Mouse (Mus musculus) forebrain, embryonic 12.5 days (tissue): Measurements from ENCODE around the gene Spsb2. TPM values are rescaled to one million over a fixed set of nuclear protein-coding genes. Genes with fewer than 3 reads are reported as not detected.
"Not testable (repeated sequence)": the region's sequence is repeated elsewhere in the genome, so short reads cannot be mapped to it uniquely, and the experiment has no call there.

Experiments used
- ATAC-seq: fragments of 200-750 bp; cut with Nextera tagmentation; 2 replicates; pipeline ENCODE4 v1.8.0; 2017; ENCODE audit warnings: moderate TSS enrichment; ENCODE audit not compliant: low FRiP score
- H3K27ac ChIP-seq: fragments of 300-500 bp; sonication (generic); 2 replicates; pipeline ENCODE4 v1.5.1; 2016; ENCODE audit warnings: mild to moderate bottlenecking
- H3K27me3 ChIP-seq: fragments of 300-500 bp; sonication (generic); 2 replicates; pipeline ENCODE4 v1.6.1; 2016; ENCODE audit warnings: mild to moderate bottlenecking
- H3K36me3 ChIP-seq: fragments of 300-500 bp; sonication (generic); replicated peaks from 2 replicates; pipeline ENCODE4 v1.6.1; 2016; ENCODE audit warnings: mild to moderate bottlenecking
- H3K4me1 ChIP-seq: fragments of 300-500 bp; sonication (generic); 2 replicates; pipeline ENCODE4 v1.6.1; 2016
- H3K4me2 ChIP-seq: fragments of 300-500 bp; sonication (generic); 2 replicates; pipeline ENCODE4 v1.6.1; 2016; ENCODE audit warnings: mild to moderate bottlenecking, moderate library complexity
- H3K4me3 ChIP-seq: fragments of 300-500 bp; sonication (generic); replicated peaks from 2 replicates; pipeline ENCODE4 v1.5.1; 2016; ENCODE audit warnings: mild to moderate bottlenecking
- H3K9ac ChIP-seq: fragments of 300-500 bp; sonication (generic); 2 replicates; pipeline ENCODE4 v1.6.1; 2016; ENCODE audit warnings: mild to moderate bottlenecking
- H3K9me3 ChIP-seq: fragments of 300-500 bp; sonication (generic); 2 replicates; pipeline ENCODE4 v1.6.1; 2016
- WGBS: fragments of 180-500 bp; shearing (Covaris S2); methylation state at CpG from one replicate; pipeline ENCODE4 v1.1.7; 2016; 5-methylcytosine and 5-hydroxymethylcytosine counted together
- polyA plus RNA-seq: library from polyadenylated mRNA; unstranded; fragments of >200 nt; fragmentation: Nextera tagmentation; extraction: Ambion mirVana; gene quantifications from 2 replicates; pipeline ENCODE4 v1.2.1, GENCODE M21; 2016

The Spsb2 gene
- polyA plus RNA-seq, 1 experiment from 2014 or later: 7.7 TPM

DNA sequence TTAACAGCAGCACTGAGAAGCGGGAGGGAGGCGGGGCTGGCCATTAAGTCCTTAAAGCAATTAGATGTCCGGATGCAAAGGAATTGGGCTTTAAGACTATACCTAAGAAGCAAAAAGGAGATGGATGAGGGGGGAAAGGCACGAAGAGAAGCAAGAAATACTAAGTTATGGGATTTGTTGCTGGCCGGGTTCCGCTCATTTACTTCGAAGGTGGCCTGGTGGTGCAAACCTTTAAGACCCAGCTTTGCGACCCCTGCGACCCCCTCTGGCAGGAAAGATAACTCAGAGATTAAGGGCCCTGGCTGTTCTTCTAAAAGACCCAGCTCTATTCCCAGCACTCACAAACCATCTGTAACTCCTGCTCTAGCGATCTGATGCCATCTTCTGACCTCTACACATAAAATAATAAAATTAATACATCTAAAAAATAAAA is 28.5 kb upstream of the Spsb2 start:
- Histone ChIP-seq H3K9me3 (no peaks in the 10 kb centered on the region), H3K27me3 (peaks cover 11% of the 10 kb centered on the region), H3K27ac (no peak overlapping the region), H3K4me1 (peaks cover 20% of the 10 kb centered on the region), H3K36me3 (no peaks in the 10 kb centered on the region), H3K9ac (peak overlapping the region; percentile 44), H3K4me3 (peak overlapping the region; percentile 39), H3K4me2 (peak overlapping the region; percentile 67)
- ATAC-seq: peak; percentile 16; the same call in 1 of the 2 replicates
- 4% methylated on average over 10 of the region's 10 CpGs for WGBS

DNA sequence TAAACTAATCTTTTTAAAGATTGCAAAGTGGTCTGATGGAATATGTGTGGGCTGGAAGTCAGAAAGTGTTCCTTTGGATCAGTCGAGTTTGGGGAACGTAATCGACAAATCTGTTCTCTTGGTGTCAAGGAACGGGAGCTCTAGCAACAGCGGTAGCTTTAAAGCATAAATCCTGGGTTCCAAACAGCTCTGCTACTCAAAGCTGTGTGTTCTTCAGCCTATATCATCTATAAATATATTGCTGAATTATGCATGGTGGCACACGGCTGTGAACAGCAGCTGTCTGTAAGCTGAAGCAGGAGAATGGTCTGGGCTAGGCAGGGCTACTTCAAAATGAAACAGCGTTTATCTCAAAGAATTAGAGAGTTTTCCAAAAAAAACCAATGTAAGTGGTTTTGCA is 27.5 kb upstream of the Spsb2 start:
- peaks cover 11% of the 10 kb centered on the region for H3K27me3 ChIP-seq

DNA sequence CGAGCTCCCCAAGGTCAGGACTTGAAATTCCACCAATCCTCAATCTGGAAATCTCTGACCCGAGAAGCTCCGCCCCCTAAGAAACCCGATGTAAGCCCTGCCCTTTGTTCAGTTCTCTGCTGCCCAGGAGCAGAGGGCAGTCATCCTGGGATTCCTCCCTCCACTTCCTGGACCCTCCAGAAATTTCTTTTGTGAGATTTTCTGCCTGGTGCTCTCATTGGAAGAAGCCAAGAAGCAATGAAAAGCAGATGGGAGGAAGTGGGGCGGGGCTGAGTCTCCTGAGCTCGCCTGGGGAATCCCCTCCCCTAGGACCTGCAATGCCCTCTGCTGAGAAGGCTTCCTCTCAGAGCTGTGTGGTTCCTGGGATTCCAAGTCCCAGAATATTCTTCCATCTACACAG is 26.0 kb upstream of the Spsb2 start:
- no peak for ATAC-seq
- peaks cover 11% of the 10 kb centered on the region for H3K27me3 ChIP-seq
- H3K9me3 ChIP-seq: no peaks in the 10 kb centered on the region
- H3K36me3 ChIP-seq: no peaks in the 10 kb centered on the region
- H3K4me2 ChIP-seq: 0 out of 2 replicates have a peak overlapping the region, but pooled peaks have one; percentile 27
- WGBS: 26% methylated on average over 6 of the region's 6 CpGs
- H3K27ac ChIP-seq: no peak overlapping the region
- H3K9ac ChIP-seq: no peak overlapping the region
- H3K4me1 ChIP-seq: peaks cover 20% of the 10 kb centered on the region
- no peak overlapping the region for H3K4me3 ChIP-seq

More for the DNA sequence above, 27.5 kb upstream of the Spsb2 start:
- Histone ChIP-seq H3K4me3 (no peak overlapping the region), H3K4me1 (peaks cover 20% of the 10 kb centered on the region), H3K27ac (no peak overlapping the region), H3K9me3 (no peaks in the 10 kb centered on the region), H3K4me2 (no peak overlapping the region), H3K9ac (no peak overlapping the region), H3K36me3 (no peaks in the 10 kb centered on the region)
- no peak for ATAC-seq
- WGBS: 88% methylated on average over 7 of the region's 7 CpGs

GRCm38 (mm10) chr6:124786756-124787420 is 21.6 kb upstream of the Spsb2 start:
- H3K27me3 ChIP-seq: no peaks in the 10 kb centered on the region
- WGBS: 57% methylated on average over 8 of the region's 8 CpGs
- no peak overlapping the region for H3K4me2 ChIP-seq
- H3K4me3 ChIP-seq: no peak overlapping the region
- H3K27ac ChIP-seq: no peak overlapping the region
- H3K4me1 ChIP-seq: peaks cover 5% of the 10 kb centered on the region; the same call in 1 of the 2 replicates
- no peaks in the 10 kb centered on the region for H3K36me3 ChIP-seq
- no peak overlapping the region for H3K9ac ChIP-seq
- ATAC-seq: no peak
- no peaks in the 10 kb centered on the region for H3K9me3 ChIP-seq

DNA sequence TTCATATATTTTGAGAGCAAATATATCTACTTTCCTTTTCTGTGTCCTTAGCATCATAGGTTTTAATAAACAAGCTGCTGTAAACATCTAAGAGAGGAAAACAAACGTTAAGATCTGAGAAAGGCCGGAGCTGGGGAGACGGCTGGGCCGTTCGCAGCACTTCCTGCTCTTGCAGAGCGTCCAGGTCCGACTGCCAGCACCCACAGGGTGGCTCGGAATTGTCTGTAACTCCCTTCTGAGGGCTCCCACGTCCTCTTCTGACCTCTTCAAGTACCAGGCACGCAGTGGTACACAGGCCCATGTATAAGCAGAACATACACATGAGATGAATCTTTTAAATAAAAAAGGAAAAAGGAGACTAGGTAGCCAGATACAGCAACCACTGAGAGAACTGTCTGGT is 20.7 kb upstream of the Spsb2 start:
- Histone ChIP-seq H3K36me3 (no peaks in the 10 kb centered on the region), H3K4me1 (peaks cover under 1% of the 10 kb centered on the region; the same call in 1 of the 2 replicates), H3K9ac (no peak overlapping the region), H3K4me2 (no peak overlapping the region), H3K27me3 (no peaks in the 10 kb centered on the region), H3K27ac (no peak overlapping the region), H3K9me3 (no peaks in the 10 kb centered on the region), H3K4me3 (no peak overlapping the region)
- WGBS: 83% methylated on average over 10 of the region's 10 CpGs
- no peak for ATAC-seq

- ATAC-seq: no peak
- WGBS: 86% methylated on average over 4 of the region's 4 CpGs
- H3K4me1 ChIP-seq: no peaks in the 10 kb centered on the region
- no peaks in the 10 kb centered on the region for H3K9me3 ChIP-seq
- no peak overlapping the region for H3K4me3 ChIP-seq
- no peak overlapping the region for H3K9ac ChIP-seq
- H3K4me2 ChIP-seq: no peak overlapping the region
- no peaks in the 10 kb centered on the region for H3K36me3 ChIP-seq
- no peak overlapping the region for H3K27ac ChIP-seq
- no peaks in the 10 kb centered on the region for H3K27me3 ChIP-seq
Observed at GRCm38 (mm10) chr6:124789519-124789918, 18.9 kb upstream of the Spsb2 start.

DNA sequence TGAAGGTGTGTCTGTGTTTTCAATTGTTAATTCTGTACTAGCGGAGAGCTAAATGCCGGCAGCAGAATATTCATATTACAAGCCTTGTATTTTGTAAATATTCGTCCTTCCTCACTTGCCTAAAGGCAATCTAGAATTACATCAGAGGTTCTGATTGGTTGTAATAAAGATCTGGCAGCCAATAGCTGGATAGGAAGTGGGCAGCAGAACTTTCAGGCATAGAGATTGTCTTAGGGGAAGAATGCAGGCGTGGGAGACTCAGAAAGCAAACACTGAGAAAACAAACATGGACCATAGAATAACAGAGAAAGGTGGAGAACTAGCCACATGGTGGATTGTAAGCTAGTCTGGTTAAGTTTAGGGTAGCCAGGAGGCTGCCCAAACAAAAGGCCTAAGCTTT is 18.3 kb upstream of the Spsb2 start:
- no peak overlapping the region for H3K27ac ChIP-seq
- ATAC-seq: no peak
- 80% methylated on average over 4 of the region's 4 CpGs for WGBS

DNA sequence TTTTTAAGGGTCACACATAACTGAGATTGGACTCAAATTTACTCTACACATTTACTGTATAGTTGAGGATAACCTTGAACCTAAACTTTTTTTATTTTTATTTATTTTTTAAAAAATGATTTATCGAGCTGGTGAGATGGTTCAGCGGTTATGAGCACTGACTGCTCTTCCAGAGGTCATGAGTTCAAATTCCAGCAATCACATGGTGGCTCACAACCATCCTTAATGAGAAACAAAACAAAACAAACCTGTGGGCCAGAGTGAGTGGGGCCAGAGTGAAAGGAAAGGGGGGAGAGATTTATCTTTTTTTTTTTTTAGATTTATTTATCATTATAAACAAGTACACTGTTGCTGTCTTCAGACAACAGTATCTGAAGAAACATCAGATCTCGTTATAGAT is 16.6 kb upstream of the Spsb2 start:
- 86% methylated on average over 3 of the region's 3 CpGs for WGBS
- no peak for ATAC-seq
- no peaks in the 10 kb centered on the region for H3K36me3 ChIP-seq
- no peaks in the 10 kb centered on the region for H3K9me3 ChIP-seq
- H3K4me2 ChIP-seq: no peak overlapping the region
- H3K27ac ChIP-seq: no peak overlapping the region
- no peaks in the 10 kb centered on the region for H3K27me3 ChIP-seq
- H3K4me3 ChIP-seq: no peak overlapping the region
- H3K9ac ChIP-seq: no peak overlapping the region
- 0 out of 2 replicates have a peak, but pooled peaks cover 5% of the 10 kb centered on the region for H3K4me1 ChIP-seq

More for the DNA sequence above, 18.3 kb upstream of the Spsb2 start:
- H3K9ac ChIP-seq: no peak overlapping the region
- no peaks in the 10 kb centered on the region for H3K27me3 ChIP-seq
- H3K9me3 ChIP-seq: no peaks in the 10 kb centered on the region
- H3K4me2 ChIP-seq: no peak overlapping the region
- no peaks in the 10 kb centered on the region for H3K4me1 ChIP-seq
- H3K36me3 ChIP-seq: no peaks in the 10 kb centered on the region
- H3K4me3 ChIP-seq: no peak overlapping the region

DNA sequence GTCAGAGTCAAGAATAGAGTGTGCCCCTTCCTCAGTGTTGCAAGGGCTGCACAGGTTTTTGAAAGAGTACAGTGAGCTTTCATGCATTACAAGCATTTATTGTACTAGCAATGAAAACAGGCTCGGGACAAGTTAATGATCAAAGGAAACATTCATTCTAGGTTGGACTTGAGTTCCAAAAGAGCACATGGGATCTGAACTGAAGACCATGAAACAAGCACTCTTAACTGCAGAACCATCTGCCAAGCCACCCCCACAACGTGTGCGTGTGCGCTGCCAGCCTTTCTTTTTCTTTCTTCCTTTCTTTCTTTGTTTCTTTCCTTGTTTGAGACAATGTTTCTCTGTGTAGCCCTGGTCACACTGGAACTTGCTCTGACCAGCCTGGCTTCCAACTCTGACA is 12.7 kb upstream of the Spsb2 start:
- no peaks in the 10 kb centered on the region for H3K36me3 ChIP-seq
- no peaks in the 10 kb centered on the region for H3K27me3 ChIP-seq
- no peaks in the 10 kb centered on the region for H3K9me3 ChIP-seq
- no peak for ATAC-seq
- no peak overlapping the region for H3K4me3 ChIP-seq
- H3K9ac ChIP-seq: no peak overlapping the region
- no peak overlapping the region for H3K27ac ChIP-seq
- no peak overlapping the region for H3K4me2 ChIP-seq
- 0 out of 2 replicates have a peak, but pooled peaks cover 5% of the 10 kb centered on the region for H3K4me1 ChIP-seq
- 68% methylated on average over 4 of the region's 4 CpGs for WGBS

GRCm38 (mm10) chr6:124796200-124796599 is 12.3 kb upstream of the Spsb2 start:
- Histone ChIP-seq H3K27ac (no peak overlapping the region), H3K9me3 (no peaks in the 10 kb centered on the region), H3K4me3 (no peak overlapping the region), H3K36me3 (no peaks in the 10 kb centered on the region), H3K27me3 (no peaks in the 10 kb centered on the region), H3K4me1 (0 out of 2 replicates have a peak, but pooled peaks cover 5% of the 10 kb centered on the region), H3K9ac (no peak overlapping the region), H3K4me2 (no peak overlapping the region)
- WGBS: 87% methylated on average over 2 of the region's 2 CpGs
- no peak for ATAC-seq

GRCm38 (mm10) chr6:124802400-124802799 is 6.1 kb upstream of the Spsb2 start:
- peak overlapping the region; percentile 29; the same call in 1 of the 2 replicates for H3K4me2 ChIP-seq

DNA sequence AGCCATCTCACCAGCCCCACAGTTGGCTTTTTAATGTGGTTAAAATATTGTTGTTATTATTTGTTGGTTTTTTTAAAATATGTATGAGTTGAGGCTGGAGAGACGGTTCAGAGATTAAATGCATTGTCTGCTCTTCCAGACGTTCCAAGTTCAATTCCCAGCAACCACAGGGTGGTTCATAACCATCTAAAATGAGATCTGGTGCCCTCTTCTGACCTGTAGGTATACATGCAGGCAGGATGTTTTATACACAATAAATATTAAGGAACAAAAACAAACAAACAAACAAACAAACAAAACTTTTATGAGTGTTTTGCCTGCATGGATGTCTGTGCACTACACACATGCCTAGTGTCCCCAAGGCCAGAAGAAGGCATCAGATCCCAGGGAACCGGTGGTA is 5.4 kb upstream of the Spsb2 start:
- no peaks in the 10 kb centered on the region for H3K36me3 ChIP-seq
- H3K9me3 ChIP-seq: no peaks in the 10 kb centered on the region
- H3K27me3 ChIP-seq: no peaks in the 10 kb centered on the region
- H3K4me3 ChIP-seq: no peak overlapping the region
- ATAC-seq: no peak
- H3K9ac ChIP-seq: no peak overlapping the region
- no peak overlapping the region for H3K4me2 ChIP-seq
- peaks cover 16% of the 10 kb centered on the region for H3K4me1 ChIP-seq
- 80% methylated on average over 3 of the region's 3 CpGs for WGBS
- no peak overlapping the region for H3K27ac ChIP-seq

More at GRCm38 (mm10) chr6:124802400-124802799, 6.1 kb upstream of the Spsb2 start:
- H3K9me3 ChIP-seq, H3K4me3 ChIP-seq, H3K9ac ChIP-seq, H3K36me3 ChIP-seq, H3K27ac ChIP-seq, ATAC-seq, H3K27me3 ChIP-seq: not testable (repeated sequence)
- peaks cover 14% of the 10 kb centered on the region for H3K4me1 ChIP-seq
- 11% methylated on average over 6 of the region's 9 CpGs for WGBS

- H3K36me3 ChIP-seq, H3K27ac ChIP-seq, H3K27me3 ChIP-seq, H3K9ac ChIP-seq, H3K9me3 ChIP-seq, H3K4me3 ChIP-seq, ATAC-seq, H3K4me2 ChIP-seq: not testable (repeated sequence)
- peaks cover 22% of the 10 kb centered on the region for H3K4me1 ChIP-seq
- 99% methylated on average over 4 of the region's 4 CpGs for WGBS
Observed at GRCm38 (mm10) chr6:124803691-124804090, 4.8 kb upstream of the Spsb2 start.
